Mouse (Mus musculus) liver, adult 10 weeks (tissue): ENCODE data around the gene Mup19. TPM values are rescaled to one million over a fixed set of nuclear protein-coding genes. Genes with fewer than 3 reads are reported as not detected.

Experiments
- polyA plus RNA-seq: library from polyadenylated mRNA; stranded (reverse); fragments of 350-450 nt; fragmentation: Illumina TruSeq; extraction: RNeasy Lipid Tissue Mini Kit (QIAGEN cat#74804); gene quantifications from one replicate; pipeline ENCODE4 v1.2.3, GENCODE M21; 2014; ENCODE audit warnings: low read depth, low replicate concordance

The Mup19 gene
- 6,264 TPM for polyA plus RNA-seq

DNA sequence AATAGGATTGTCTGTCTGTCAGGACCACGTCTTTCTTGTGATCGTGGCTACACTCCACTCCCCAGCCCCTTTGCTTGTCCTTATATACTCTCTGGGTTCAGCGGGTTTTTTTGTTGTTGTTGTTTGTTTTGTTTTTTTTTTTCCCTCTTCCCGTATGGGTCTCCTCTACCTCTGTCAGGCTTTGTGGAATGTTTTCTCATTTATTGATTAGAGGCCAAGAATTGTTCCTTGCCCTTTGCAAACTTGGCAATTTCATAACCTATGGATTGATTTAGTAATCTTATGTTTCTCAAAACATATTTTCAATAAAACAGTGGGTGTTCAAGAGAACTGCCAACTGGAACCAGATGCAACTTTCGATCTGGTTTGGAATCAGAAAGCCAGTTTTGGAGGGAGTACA is at the start of gene Mup19:
Gene Mup19, minus strand, starts transcription at position 101 of the 400 bp plus-strand sequence.

Other genes with a start within 250 kb of the Mup19 start
- gene Mup17, start 186.4 kb downstream of the Mup19 start, polyA plus RNA-seq: 777 TPM
- 288 TPM for gene Mup18, start 108.1 kb downstream of the Mup19 start, polyA plus RNA-seq
- gene Mup5, start 53.0 kb upstream of the Mup19 start, polyA plus RNA-seq: not detected